Comparison of ENCODE assay signal across 8 mouse cellular contexts in the genomic region with DNA sequence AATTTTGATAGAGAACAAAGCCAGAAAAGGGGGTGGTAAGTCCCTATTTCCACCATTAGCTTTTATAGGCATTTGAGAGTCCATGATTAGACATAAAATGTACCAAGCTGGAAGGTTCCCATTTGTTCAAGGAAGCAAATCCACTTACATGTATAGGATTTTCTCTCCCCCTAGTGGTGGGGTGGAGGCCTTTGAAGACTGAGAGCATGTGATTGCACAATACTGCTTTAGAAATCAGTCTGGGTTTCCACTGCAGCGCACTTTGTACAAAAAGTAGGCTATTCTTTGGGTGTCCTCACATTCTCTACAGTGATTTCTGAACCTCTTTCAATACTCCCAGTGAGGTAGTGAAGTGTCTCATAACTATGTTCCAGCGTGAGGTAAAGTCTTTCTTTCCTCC. TPM values are rescaled to one million over a fixed set of nuclear protein-coding genes. Genes with fewer than 3 reads are reported as not detected.
DNase-seq lines count a peak whose midpoint lies in the region; ATAC-seq lines count a peak whose summit lies in the region.

No protein-coding gene starts in this region.

- WGBS in forebrain, embryonic 10.5 days = 67% methylated on average over 2 of the region's 2 CpGs
- WGBS in forebrain, embryonic 16.5 days = 51% methylated on average over 2 of the region's 2 CpGs
- WGBS in limb, embryonic 11.5 days = 60% methylated on average over 2 of the region's 2 CpGs

- H3K36me3 ChIP-seq in forebrain, embryonic 10.5 days (replicated peaks) = no peaks in the 10 kb centered on the region
- H3K36me3 ChIP-seq in forebrain, embryonic 16.5 days (ENCODE audit: control insufficient read depth, insufficient read depth) = no peaks in the 10 kb centered on the region
- no peaks in the 10 kb centered on the region for H3K36me3 ChIP-seq in limb, embryonic 11.5 days (ENCODE audit: control insufficient read depth, insufficient read depth, low read length)

- no peaks in the 10 kb centered on the region for H3K9me3 ChIP-seq in forebrain, embryonic 10.5 days
- H3K9me3 ChIP-seq in forebrain, embryonic 16.5 days (ENCODE audit: control insufficient read depth, low read length) = no peaks in the 10 kb centered on the region
- no peaks in the 10 kb centered on the region for H3K9me3 ChIP-seq in limb, embryonic 11.5 days (ENCODE audit: control insufficient read depth, low read length)

- H3K4me3 ChIP-seq in forebrain, embryonic 10.5 days = no peak overlapping the region
- H3K4me3 ChIP-seq in forebrain, embryonic 16.5 days (replicated peaks; ENCODE audit: low read length) = no peak overlapping the region
- no peak overlapping the region for H3K4me3 ChIP-seq in limb, embryonic 11.5 days (ENCODE audit: low read depth, low read length)

- no peak for ATAC-seq in forebrain, embryonic 16.5 days
- no peak for ATAC-seq in limb, embryonic 11.5 days (ENCODE audit: insufficient number of reproducible peaks, low FRiP score, low TSS enrichment, low read depth)

- H3K27ac ChIP-seq in forebrain, embryonic 10.5 days = no peak overlapping the region
- no peak overlapping the region for H3K27ac ChIP-seq in forebrain, embryonic 16.5 days (ENCODE audit: low read length)
- H3K27ac ChIP-seq in limb, embryonic 11.5 days (replicated peaks; ENCODE audit: low read depth, low read length) = no peak overlapping the region

- H3K9ac ChIP-seq in forebrain, embryonic 16.5 days (replicated peaks; ENCODE audit: low read depth, low read length) = no peak overlapping the region
- no peak overlapping the region for H3K9ac ChIP-seq in limb, embryonic 11.5 days (ENCODE audit: low read length)

- no peaks in the 10 kb centered on the region for H3K27me3 ChIP-seq in forebrain, embryonic 10.5 days (ENCODE audit: poor library complexity, severe bottlenecking)
- no peaks in the 10 kb centered on the region for H3K27me3 ChIP-seq in forebrain, embryonic 16.5 days (replicated peaks; ENCODE audit: control insufficient read depth, insufficient read depth, low read length)
- no peaks in the 10 kb centered on the region for H3K27me3 ChIP-seq in limb, embryonic 11.5 days (ENCODE audit: control insufficient read depth, insufficient read depth, low read length)

- DNase-seq in forebrain, embryonic 10.5 days (ENCODE audit: extremely low spot score, low spot score) = peak; percentile 27
- DNase-seq in urinary bladder, postnatal 14 days (ENCODE audit: low spot score) = peak; percentile 64
- DNase-seq in urinary bladder, postnatal 4 days (ENCODE audit: low spot score in 2 of 2) = no peak
- peak; percentile 81 for DNase-seq in embryo, embryonic 11 days
- peak; percentile 54 for DNase-seq in induced T-regulatory cell, adult 2 months (ENCODE audit: low read depth)
- peak; percentile 57 for DNase-seq in limb, embryonic 11.5 days (ENCODE audit: low spot score)
- peak; percentile 57 for DNase-seq in right cerebral cortex, postnatal 14 days

- H3K4me2 ChIP-seq in forebrain, embryonic 16.5 days (ENCODE audit: low read length) = no peak overlapping the region
- no peak overlapping the region for H3K4me2 ChIP-seq in limb, embryonic 11.5 days (ENCODE audit: low read depth, severe bottlenecking)

- H3K4me1 ChIP-seq in forebrain, embryonic 10.5 days = peaks cover 13% of the 10 kb centered on the region
- 0 out of 2 replicates have a peak, but pooled peaks cover 2% of the 10 kb centered on the region for H3K4me1 ChIP-seq in forebrain, embryonic 16.5 days (replicated peaks; ENCODE audit: control insufficient read depth, insufficient read depth, low read length)
- H3K4me1 ChIP-seq in limb, embryonic 11.5 days (ENCODE audit: control insufficient read depth, insufficient read depth, low read length) = no peaks in the 10 kb centered on the region

RNA-seq across cellular contexts. Expression of gene Gatb, which starts 2.6 kb away (rescaled TPM):
- polyA plus RNA-seq in forebrain, embryonic 10.5 days (2016; fragmentation: Nextera tagmentation; extraction: Ambion mirVana) = 29.0 and 30.5 TPM in 2 replicates
- 23.1 and 24.0 TPM in 2 replicates for polyA plus RNA-seq in forebrain, embryonic 16.5 days (2015; fragmentation: Nextera tagmentation; extraction: Ambion mirVana)
- polyA plus RNA-seq in limb, embryonic 11.5 days (2014; fragmentation: Nextera tagmentation; extraction: Ambion mirVana) = 27.7 and 28.1 TPM in 2 replicates

Comparison
In these comparisons a context has a peak if more than half of its experiments do, and no peak if none do; other contexts are left out.
1. DNase-seq: peak in forebrain, embryonic 10.5 days (single experiment), urinary bladder, postnatal 14 days (single experiment), embryo, embryonic 11 days (single experiment), induced T-regulatory cell, adult 2 months (single experiment), limb, embryonic 11.5 days (single experiment) and right cerebral cortex, postnatal 14 days (single experiment); none in urinary bladder, postnatal 4 days (0 of 2).